Mouse (Mus musculus) lung, postnatal 0 days (tissue): Measurements from ENCODE around the gene Ctdsp1. TPM values are rescaled to one million over a fixed set of nuclear protein-coding genes. Genes with fewer than 3 reads are reported as not detected.

Source experiments
- ATAC-seq: fragments of 200-750 bp; cut with Nextera tagmentation; 2 replicates; pipeline ENCODE4 v1.8.0; 2017; ENCODE audit warnings: moderate library complexity
- DNase-seq: peaks from one replicate; pipeline ENCODE4 v3.0.0-alpha.2; 2016; ENCODE audit warnings: low spot score
- H3K27ac ChIP-seq: fragments of 300-500 bp; sonication (generic); 2 replicates; pipeline ENCODE4 v1.5.1; 2014; ENCODE audit warnings: antibody characterized with exemption, mild to moderate bottlenecking, low read length, mixed read lengths
- H3K27me3 ChIP-seq: fragments of 300-500 bp; sonication (generic); replicated peaks from 2 replicates; pipeline ENCODE4 v1.6.1; 2014; ENCODE audit warnings: low read length, mixed read lengths; ENCODE audit not compliant: insufficient read depth
- H3K36me3 ChIP-seq: fragments of 300-500 bp; sonication (generic); 2 replicates; pipeline ENCODE4 v1.6.1; 2014; ENCODE audit warnings: low read length, mixed read lengths; ENCODE audit not compliant: insufficient read depth
- H3K4me1 ChIP-seq: fragments of 300-500 bp; sonication (generic); 2 replicates; pipeline ENCODE4 v1.6.1; 2014; ENCODE audit warnings: antibody characterized with exemption, low read depth, low read length, mixed read lengths; ENCODE audit not compliant: insufficient read depth
- H3K4me2 ChIP-seq: fragments of 300-500 bp; sonication (generic); replicated peaks from 2 replicates; pipeline ENCODE4 v1.6.1; 2014; ENCODE audit warnings: low read depth, mild to moderate bottlenecking, low read length, moderate library complexity, mixed read lengths
- H3K4me3 ChIP-seq: fragments of 300-500 bp; sonication (generic); 2 replicates; pipeline ENCODE4 v1.5.1; 2014; ENCODE audit warnings: low read depth, low read length
- H3K9ac ChIP-seq: fragments of 300-500 bp; sonication (generic); replicated peaks from 2 replicates; pipeline ENCODE4 v1.6.1; 2014; ENCODE audit warnings: low read depth, mild to moderate bottlenecking
- H3K9me3 ChIP-seq: fragments of 300-500 bp; sonication (generic); 2 replicates; pipeline ENCODE4 v1.6.1; 2016; ENCODE audit warnings: low read length, mixed read lengths
- CTCF ChIP-seq: IDR thresholded peaks from 2 replicates; pipeline ENCODE4 v1.5.1; 2016; ENCODE audit warnings: antibody characterized with exemption, mild to moderate bottlenecking
- EP300 ChIP-seq: IDR thresholded peaks from 2 replicates; pipeline ENCODE4 v1.6.1; 2016; ENCODE audit warnings: antibody characterized with exemption, mild to moderate bottlenecking, control low read depth
- WGBS: fragments of 180-500 bp; shearing (Covaris S2); extraction: QIAGEN DNeasy Blood & Tissue Kit; methylation state at CpG from one replicate; pipeline ENCODE4 v1.1.7; 2014; 5-methylcytosine and 5-hydroxymethylcytosine counted together
- polyA plus RNA-seq: library from polyadenylated mRNA; unstranded; fragments of >200 nt; fragmentation: Nextera tagmentation; extraction: Ambion mirVana; gene quantifications from 2 replicates; pipeline ENCODE4 v1.2.1, GENCODE M21; 2015

The Ctdsp1 gene
- polyA plus RNA-seq, 1 experiment from 2014 or later, result 75.0 TPM

GRCm38 (mm10) chr1:74352532-74353096 lies 38.7 kb upstream of the Ctdsp1 start:
- no peak for DNase-seq
- Histone ChIP-seq H3K27me3 (no peaks in the 10 kb centered on the region), H3K9ac (no peak overlapping the region), H3K36me3 (no peaks in the 10 kb centered on the region), H3K27ac (no peak overlapping the region), H3K9me3 (no peaks in the 10 kb centered on the region), H3K4me3 (no peak overlapping the region), H3K4me2 (no peak overlapping the region), H3K4me1 (no peaks in the 10 kb centered on the region)
- WGBS, result 71% methylated on average over 5 of the region's 5 CpGs
- TF ChIP-seq CTCF (no peak), EP300 (no peak)
- no peak for ATAC-seq

- no peak for ATAC-seq
- Histone ChIP-seq H3K4me2 (no peak overlapping the region), H3K9ac (no peak overlapping the region), H3K4me1 (no peaks in the 10 kb centered on the region), H3K27ac (no peak overlapping the region), H3K27me3 (no peaks in the 10 kb centered on the region), H3K36me3 (no peaks in the 10 kb centered on the region), H3K9me3 (no peaks in the 10 kb centered on the region), H3K4me3 (no peak overlapping the region)
- TF ChIP-seq EP300, result no peak
- TF ChIP-seq CTCF, result no peak
- no peak for DNase-seq
- WGBS, result 80% methylated on average over 9 of the region's 9 CpGs
Observed at GRCm38 (mm10) chr1:74353453-74354229, 37.7 kb upstream of the Ctdsp1 start.

- no peak overlapping the region for H3K27ac ChIP-seq
- H3K4me2 ChIP-seq, result no peak overlapping the region
- ATAC-seq (no peak), DNase-seq (no peak)
- no peaks in the 10 kb centered on the region for H3K36me3 ChIP-seq
- H3K4me3 ChIP-seq, result no peak overlapping the region
- no peaks in the 10 kb centered on the region for H3K4me1 ChIP-seq
- H3K9me3 ChIP-seq, result no peaks in the 10 kb centered on the region
- H3K27me3 ChIP-seq, result no peaks in the 10 kb centered on the region
- H3K9ac ChIP-seq, result no peak overlapping the region
- TF ChIP-seq CTCF (no peak), EP300 (no peak)
Observed at GRCm38 (mm10) chr1:74357531-74357930, 33.8 kb upstream of the Ctdsp1 start.

GRCm38 (mm10) chr1:74359952-74360517 lies 31.3 kb upstream of the Ctdsp1 start:
- H3K4me1 ChIP-seq, result no peaks in the 10 kb centered on the region
- no peaks in the 10 kb centered on the region for H3K27me3 ChIP-seq
- no peak overlapping the region for H3K9ac ChIP-seq
- WGBS, result 71% methylated on average over 5 of the region's 5 CpGs
- H3K4me3 ChIP-seq, result no peak overlapping the region
- H3K9me3 ChIP-seq, result no peaks in the 10 kb centered on the region
- H3K4me2 ChIP-seq, result no peak overlapping the region
- no peaks in the 10 kb centered on the region for H3K36me3 ChIP-seq
- no peak for ATAC-seq
- no peak overlapping the region for H3K27ac ChIP-seq
- no peak for TF ChIP-seq EP300
- TF ChIP-seq CTCF, result no peak
- no peak for DNase-seq

DNA sequence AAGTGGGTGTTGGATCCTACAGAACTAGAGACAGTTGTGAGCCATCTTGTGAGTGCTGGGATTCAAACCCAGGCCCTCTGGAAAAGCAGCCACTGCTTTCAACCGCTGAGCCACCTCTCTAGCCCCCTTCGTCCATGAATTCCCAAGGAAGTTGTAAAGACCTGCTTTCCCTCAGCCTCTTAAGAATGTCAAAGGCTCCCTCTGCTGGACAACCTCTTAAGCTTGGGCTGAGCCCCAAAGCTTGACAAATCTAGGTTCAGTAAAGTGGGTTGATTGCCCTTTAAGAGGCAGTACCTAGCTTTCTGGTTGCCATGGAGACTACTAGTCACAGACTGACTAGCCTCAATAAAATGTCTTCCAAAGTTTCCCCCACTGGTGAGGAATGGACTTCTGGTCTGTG lies 29.5 kb upstream of the Ctdsp1 start, which contains the start of gene Catip:
Catip (plus strand) TSS at position 297 of the 400 bp plus-strand sequence.
- H3K27ac ChIP-seq, result no peak within 1 kb of the TSS
- no peaks in the 10 kb centered on the region for H3K27me3 ChIP-seq
- 4% methylated on average over 2 of the region's 2 CpGs for WGBS
- DNase-seq, result peak; percentile 96
- H3K4me3 ChIP-seq, result no peak within 1 kb of the TSS
- H3K4me1 ChIP-seq, result no peaks in the 10 kb centered on the region
- no peak within 1 kb of the TSS for H3K4me2 ChIP-seq
- H3K9me3 ChIP-seq, result no peaks in the 10 kb centered on the region
- no peak within 1 kb of the TSS for H3K9ac ChIP-seq
- TF ChIP-seq EP300, result no peak
- TF ChIP-seq CTCF, result peak; percentile 90
- no peaks in the 10 kb centered on the region for H3K36me3 ChIP-seq
- peak; percentile 87 for ATAC-seq

GRCm38 (mm10) chr1:74362325-74363229 lies 28.7 kb upstream of the Ctdsp1 start:
- Histone ChIP-seq H3K9me3 (no peaks in the 10 kb centered on the region), H3K36me3 (no peaks in the 10 kb centered on the region), H3K4me2 (no peak overlapping the region), H3K27me3 (no peaks in the 10 kb centered on the region), H3K4me1 (no peaks in the 10 kb centered on the region), H3K4me3 (no peak overlapping the region), H3K9ac (no peak overlapping the region), H3K27ac (no peak overlapping the region)
- DNase-seq (peak; percentile 27), ATAC-seq (0 out of 2 replicates have a peak, but pooled peaks have one; percentile 13)
- TF ChIP-seq CTCF (no peak), EP300 (no peak)
- WGBS, result 59% methylated on average over 15 of the region's 17 CpGs
